Mouse (Mus musculus) megakaryocyte, embryonic 14.5 days (primary cell): ENCODE measurements around the gene Mylk2.

Source experiments
- FLI1 ChIP-seq: IDR thresholded peaks from 2 replicates; pipeline ENCODE4 v1.6.1; 2012; ENCODE audit warnings: low read length, inconsistent platforms, mixed read lengths
- GATA1 ChIP-seq: IDR thresholded peaks from 3 replicates; pipeline ENCODE4 v1.6.1; 2012; ENCODE audit warnings: mixed read lengths, low read length, inconsistent platforms, borderline replicate concordance

- no peak for TF ChIP-seq GATA1
- no peak for TF ChIP-seq FLI1
Observed at GRCm38 (mm10) chr2:152924543-152924942, 13.4 kb downstream of the Mylk2 start.
